Mouse (Mus musculus): Measurements from ENCODE around the gene Ccdc73.
"Not testable (repeated sequence)": the region's sequence is repeated elsewhere in the genome, so short reads cannot be mapped to it uniquely, and the experiment has no call there.

Gene Ccdc73

DNA sequence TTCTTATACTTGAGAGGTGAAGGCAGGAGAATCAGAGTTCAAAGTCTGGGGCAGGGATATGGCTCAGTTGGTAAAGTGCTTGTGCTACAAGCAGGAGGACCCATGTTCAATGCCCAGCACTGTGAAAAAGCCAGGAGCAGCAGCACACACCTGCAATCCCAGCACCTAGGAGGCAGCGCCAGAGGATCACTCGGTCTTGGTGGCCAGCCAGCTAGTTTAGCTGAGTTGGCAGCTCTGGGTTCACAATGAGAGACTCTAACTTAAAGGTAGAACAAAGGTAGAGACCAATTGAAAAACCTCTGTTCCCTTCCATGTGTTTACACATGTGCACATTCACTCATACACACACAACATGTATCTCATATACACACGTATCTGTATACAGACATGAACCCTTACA, 1.5 kb downstream of the Ccdc73 start:
- no peak for DNase-seq (ENCODE audit: low read depth, low spot score)

DNA sequence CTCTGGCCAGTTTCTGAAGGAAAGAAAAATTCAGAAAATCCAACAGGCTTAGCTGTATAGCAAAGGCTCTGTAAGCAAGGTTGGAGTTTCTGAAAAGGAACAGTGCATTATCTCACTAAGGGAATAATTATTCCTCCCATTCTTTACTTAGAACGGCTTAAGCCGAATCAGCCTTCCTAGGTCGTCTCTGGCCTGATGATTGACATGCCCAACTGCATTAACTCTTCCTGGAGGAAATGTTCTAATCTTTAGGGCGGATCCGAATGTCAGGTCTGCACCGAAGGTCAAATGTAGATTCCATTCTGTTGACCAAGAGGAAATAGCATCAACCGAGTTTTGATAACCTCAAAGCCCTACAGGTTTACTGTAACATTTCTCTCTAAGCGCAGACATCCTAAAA, 11.2 kb downstream of the Ccdc73 start:
- no peak for DNase-seq (ENCODE audit: low read depth, low spot score)

DNA sequence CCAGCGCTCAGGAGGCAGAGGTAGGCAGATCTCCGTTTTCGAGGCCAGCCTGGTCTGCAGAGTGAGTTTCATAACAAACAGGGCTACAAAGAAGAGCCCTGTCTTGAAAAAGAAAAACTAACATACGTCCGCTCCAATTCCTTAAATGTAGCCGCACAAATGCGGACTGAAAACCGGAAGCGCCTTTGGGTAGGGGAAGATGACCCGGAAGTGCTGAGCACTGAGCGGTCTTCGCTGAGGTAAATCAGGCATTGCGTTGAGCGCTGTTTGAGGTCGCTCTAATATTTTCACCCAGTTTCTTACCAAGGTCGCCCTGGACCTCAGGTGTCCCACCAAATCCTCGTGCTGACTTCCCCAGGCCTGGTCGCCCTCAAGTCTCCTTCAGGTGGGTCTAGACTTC, 18.5 kb downstream of the Ccdc73 start:
- DNase-seq (ENCODE audit: low read depth, low spot score): no peak

DNA sequence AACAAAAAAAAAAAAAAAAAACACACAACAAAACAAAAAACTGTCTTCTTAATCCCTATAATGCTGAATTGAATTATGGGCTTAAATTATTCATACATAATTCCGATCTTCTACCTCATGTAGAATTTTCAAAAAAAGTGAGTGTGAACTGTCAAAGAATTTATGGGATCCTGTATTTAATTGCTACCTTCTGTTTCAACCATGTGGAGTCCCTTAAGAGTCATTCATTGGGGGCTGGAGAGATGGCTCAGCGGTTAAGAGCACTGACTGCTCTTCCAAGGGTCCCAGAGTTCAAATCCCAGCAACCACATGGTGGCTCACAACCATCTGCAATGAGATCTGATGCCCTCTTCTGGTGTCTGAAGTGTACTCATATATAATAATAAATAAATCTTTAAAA, 19.7 kb downstream of the Ccdc73 start:
- DNase-seq (ENCODE audit: low read depth, low spot score): not testable (repeated sequence)

DNA sequence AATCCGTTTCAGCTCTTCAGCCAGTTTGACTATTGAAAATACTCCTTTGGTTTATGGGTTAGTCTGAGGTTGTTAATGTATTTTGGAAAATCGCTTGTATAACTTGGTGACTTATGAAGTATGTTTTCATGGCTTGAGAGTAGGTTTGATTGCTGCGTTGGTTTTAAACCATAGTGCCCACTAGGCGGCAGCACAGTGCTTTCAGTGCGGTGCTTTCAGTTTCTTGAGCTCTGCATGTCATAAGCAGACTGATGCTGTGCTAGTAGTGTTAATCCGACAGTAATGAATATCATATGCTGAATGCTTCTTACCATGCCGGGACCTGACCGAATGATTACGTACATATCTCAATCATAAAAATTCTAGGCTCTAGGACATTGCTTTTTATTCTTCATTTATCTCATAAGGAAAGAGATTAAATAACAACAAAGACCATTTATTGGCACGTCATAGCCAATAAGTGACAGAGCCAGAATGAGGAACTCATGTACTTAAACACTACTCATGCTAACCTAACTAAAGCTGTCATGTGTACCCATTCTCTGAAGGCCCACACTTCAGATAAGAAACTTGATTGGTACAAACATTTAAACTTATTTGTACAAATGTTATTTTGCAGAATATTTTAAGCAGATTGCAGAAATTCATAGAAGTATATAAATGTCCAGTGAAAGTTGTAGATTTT, 20.4 kb downstream of the Ccdc73 start:
- DNase-seq (ENCODE audit: low read depth, low spot score): peak; percentile 40

DNA sequence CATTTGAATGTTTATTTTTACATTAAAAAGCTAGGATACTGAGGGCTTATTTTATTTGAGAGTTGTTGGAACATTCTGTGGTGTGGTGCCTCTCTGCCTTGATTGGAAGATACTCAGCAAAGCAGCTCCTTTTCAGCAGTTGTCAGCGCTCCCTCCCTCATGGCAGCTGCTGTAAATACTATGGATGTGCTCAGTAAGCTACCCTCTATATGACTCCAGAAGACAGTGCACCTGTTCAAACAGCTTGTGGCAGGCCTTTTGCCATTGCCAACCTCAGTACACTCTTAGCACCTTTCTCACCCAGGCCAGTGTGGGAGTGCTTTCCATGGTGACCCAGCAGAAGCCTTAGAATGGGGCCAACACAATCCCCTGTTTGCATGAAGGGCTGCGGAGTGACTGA, 32.4 kb downstream of the Ccdc73 start:
- DNase-seq (ENCODE audit: low read depth, low spot score): no peak

DNA sequence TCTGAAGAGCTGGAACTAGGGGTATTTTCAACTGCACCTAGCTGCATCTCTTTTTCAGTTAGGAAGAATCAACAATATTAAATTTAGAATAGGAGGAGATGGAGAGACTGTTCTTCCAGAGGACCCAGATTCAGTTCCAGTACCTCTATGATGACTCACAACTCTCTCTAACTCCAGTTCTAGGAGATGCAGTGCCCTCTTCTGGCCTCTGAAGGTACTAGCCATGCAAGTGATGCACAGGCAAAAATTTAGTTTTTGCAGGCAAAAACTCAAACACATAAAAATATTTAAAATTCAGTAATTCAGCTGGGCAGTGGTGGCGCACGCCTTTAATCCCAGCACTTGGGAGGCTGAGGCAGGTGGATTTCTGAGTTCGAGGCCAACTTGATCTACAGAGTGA, 48.1 kb downstream of the Ccdc73 start:
- no peak for DNase-seq (ENCODE audit: low read depth, low spot score)

DNA sequence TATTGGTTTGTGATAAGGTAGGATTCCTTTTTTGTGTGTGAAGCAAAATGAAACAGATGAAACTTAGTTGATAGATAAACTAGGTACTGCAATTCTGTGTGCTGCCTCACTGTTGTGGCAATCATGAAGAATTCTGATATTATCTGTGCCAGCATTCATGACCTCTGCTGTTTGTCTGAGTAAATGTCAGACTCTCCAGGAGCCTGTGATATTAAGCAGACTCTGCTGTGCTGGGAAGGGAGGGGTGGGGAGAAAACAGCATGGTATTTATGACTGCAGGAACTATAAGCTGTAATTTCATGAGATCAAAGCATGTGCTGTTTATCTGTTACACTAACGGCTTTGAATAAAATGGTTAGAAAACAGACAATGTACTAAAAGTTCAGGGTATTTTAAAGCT, 96.9 kb downstream of the Ccdc73 start:
- no peak for DNase-seq (ENCODE audit: low read depth, low spot score)

DNA sequence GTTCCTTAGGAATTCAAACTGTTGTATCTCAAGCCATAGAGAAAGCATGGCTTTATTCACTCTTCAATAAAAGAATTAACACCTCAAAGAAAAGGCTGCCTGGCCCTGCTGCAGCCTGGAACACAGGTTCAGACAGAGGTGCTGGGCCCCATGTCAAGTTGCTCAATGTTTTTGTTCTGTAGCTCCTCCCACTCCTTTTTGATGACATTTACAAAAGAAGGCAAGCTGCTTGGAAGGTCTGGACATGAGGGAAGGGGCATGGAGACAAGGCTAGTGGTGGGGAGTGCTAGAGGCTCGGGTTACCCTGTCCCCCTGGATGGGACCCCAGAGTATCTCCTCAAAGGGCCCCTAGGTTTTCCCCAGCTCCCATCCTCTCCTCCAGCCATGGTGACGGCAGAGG, 114.1 kb downstream of the Ccdc73 start:
- DNase-seq (ENCODE audit: low read depth, low spot score): no peak

DNA sequence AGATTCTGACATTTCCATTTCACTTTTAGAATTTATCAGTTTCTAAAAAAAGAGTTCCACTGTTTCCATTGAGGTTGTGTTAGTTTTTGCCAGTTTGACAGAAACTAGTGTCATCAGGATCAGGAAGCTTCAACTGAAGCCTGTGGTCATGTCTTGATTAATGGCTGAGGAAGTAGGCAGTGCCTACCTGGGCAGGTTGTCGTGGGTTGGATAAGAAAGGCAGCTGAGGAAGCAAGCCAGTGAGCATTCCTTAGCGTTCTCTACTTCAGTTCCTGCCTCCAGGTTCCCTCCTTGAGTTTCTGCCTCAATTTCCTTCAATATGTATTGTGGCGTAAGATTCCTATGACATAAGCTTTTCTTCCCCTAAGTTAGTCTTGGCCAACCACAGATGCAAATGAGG, 118.2 kb downstream of the Ccdc73 start:
- no peak for DNase-seq (ENCODE audit: low read depth, low spot score)

DNA sequence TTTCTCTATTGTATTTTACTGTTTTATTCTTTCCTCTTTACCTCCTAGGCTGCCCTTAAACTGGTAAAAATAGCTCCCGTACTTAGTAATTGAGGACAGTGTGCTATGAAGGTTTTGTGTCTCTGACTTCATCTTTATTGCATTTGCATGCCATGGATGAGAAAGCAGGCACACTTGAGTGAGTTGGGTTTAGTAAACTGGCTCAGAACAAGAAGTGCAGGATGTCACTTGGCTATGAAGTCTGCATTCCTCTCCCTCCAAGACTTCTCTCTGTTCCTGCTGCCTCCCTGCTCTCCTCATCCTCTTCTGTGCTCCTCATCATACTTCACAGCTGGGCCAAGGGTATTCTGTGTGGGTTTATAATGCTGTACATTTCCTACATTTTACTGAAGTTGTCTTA, 121.4 kb downstream of the Ccdc73 start:
- DNase-seq (ENCODE audit: low read depth, low spot score): no peak

DNA sequence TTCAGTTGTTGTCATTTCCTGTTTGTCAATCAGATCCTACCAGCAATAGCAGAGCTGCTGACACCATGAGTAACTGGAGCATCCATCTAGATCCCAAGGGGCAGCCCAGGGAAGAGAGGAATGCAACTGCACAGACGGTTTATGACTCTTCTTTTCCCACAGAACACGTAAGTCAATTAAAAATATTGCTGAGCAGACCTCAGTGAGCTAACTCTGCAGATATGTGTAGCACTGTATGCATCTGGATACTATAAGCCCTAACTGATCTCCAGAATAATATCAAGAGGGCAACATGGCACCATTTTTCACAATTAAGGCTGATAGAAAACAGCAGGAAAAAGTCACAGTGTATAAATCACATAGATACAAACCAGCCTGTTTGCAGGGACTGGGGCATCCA, 126.8 kb downstream of the Ccdc73 start:
- no peak for DNase-seq (ENCODE audit: low read depth, low spot score)

DNA sequence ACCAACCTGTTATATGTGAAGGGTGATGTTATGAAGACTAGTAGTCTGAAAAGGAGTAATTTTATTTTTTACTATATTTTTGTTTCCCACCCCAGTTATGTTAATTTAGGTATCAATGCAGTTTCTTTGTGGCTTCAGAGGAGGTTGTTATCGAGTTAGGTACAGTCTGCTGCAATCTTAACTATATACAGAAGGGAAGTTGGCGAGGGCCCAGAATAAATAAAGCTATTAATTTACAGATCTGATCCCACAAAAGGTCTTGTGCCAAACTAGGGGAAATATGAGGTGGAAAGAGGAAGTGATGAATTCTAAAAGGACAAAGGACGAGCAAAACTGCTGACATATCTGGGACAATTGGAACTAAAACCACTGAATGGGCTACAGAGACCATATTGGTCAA, 128.6 kb downstream of the Ccdc73 start:
- no peak for DNase-seq (ENCODE audit: low read depth, low spot score)

DNA sequence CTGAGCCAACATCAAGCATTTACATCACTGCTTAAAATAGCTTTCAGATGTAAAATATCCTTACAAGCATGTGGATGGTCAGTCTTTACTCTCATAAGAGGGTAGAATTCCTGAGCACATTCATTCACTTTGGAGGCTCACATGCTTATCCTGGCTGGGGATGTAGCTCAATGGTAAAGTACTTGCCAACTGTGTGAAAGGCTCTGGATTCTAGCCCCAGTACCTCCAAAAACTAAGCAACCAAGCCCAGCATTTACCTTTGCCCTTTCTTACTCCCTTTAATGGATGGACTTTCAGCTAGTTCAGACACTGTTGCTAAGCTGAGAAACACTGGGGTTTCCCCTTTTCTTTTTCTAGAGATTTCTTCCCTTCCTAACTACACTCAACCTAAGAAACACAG, 139.6 kb downstream of the Ccdc73 start:
- no peak for DNase-seq (ENCODE audit: low read depth, low spot score)

DNA sequence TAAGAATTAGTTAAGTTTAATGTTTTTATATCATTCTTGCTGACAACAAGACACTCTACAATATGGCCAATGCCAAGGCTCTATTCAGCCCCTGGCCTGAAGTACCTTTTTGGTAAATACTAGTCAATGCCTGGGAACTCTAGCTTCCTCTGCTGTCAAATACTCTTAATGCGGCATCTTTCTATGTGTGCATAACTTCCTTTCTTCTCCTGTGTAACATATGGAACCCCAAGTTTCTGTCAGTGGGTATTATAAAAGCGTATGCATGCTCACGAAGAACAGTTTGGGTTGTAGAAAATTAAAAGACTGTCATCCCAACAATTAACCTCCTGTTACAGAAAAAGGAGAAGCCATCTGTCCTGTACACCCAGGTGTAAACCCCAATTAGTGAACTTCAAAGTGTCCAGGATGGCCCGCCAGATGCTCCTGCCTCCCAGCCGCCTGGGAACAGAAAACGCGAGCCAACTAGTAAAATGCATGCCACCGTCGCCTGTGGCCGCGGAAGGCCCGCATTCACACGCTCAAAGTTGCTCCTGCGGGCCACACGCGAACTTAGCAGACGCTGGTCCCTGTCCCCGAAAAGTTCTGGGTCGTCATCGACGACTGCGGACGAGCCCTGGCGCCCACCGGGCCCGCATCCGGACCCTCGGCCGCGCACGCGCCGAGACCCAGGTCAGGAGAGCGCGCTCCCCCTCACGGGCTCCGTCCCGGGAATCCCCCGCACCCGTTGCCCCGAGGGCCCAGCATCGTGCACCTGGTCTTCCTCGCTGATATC, 148.8 kb downstream of the Ccdc73 start:
- DNase-seq (ENCODE audit: low read depth, low spot score): no peak

DNA sequence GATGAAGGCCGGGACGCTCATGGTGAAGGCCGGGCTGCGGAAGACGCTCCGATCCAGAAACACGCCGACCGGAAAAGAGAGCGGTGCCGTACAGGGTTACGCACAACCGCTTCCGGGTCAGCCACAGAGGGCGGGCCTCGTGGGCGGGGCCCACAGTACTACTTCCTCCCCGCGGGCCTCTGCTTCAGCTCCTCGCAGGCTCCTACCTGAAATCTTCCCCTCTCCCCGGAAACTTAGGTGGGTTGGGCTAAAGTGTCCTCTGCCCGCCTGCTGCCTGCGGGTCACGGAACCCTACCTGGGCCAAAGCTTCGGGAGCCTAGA, 149.3 kb downstream of the Ccdc73 start, which contains the start of gene Eif3m:
Gene Eif3m (minus strand): TSS at position 114 of the 321 bp plus-strand sequence.
- DNase-seq (ENCODE audit: low read depth, low spot score): peak; percentile 77

DNA sequence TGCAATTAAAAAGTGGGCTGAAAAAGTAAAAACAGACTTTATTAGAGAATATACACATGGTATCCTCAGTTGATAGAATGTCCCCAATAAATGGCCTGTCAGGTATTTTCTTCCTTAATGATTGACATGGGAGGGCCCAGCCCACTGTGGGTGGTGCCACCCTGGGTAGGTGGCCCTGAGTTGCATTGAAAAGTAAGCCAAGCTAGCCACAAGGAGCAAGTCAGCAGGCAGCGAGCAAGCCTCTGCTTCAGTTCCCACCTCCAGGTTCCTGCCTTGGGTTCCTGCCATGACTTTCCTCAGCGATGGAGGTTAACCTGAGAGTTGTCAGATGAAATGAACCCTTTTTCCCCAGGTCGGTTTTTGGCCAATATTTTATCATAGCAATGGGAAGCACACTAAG, 150.2 kb downstream of the Ccdc73 start:
- DNase-seq (ENCODE audit: low read depth, low spot score): no peak

DNA sequence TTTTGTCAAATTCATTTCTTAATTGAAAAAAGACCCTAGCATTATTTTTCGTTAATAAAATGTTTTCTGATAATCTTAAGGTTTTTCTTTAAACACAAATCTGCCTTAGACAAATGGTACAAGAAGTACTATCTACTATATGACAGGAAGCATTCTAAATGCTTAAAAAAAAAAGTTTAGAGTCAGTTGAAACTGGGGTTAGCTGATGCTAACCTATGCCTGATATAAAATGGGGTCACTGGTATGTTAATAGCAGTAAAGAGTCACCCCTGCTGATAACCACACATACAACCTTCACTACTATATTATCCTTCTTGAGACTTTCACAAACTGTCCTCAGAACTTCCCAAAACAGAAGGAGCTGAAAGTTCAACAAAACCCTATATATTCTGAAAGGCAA, 151.9 kb downstream of the Ccdc73 start:
- DNase-seq (ENCODE audit: low read depth, low spot score): no peak

DNA sequence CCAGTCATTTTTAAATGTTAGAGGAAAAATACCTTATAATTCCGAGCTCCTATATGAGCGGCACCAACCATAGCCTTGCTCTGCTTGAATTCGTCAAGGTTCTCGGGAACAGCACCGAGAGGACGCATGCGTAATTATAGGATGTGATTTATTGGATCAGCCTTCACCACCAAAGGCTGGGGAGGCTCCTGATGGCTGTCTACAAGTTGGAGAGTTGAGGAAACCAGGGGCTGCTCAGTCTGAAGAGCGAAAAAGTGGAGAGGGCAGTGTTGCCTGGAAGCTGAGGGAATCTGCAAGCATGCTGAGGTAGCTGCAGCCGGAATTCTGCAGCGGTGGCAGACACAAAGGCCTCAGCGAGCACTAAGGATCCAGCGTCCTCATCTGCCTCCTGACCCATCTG, 153.7 kb downstream of the Ccdc73 start:
- no peak for DNase-seq (ENCODE audit: low read depth, low spot score)

DNA sequence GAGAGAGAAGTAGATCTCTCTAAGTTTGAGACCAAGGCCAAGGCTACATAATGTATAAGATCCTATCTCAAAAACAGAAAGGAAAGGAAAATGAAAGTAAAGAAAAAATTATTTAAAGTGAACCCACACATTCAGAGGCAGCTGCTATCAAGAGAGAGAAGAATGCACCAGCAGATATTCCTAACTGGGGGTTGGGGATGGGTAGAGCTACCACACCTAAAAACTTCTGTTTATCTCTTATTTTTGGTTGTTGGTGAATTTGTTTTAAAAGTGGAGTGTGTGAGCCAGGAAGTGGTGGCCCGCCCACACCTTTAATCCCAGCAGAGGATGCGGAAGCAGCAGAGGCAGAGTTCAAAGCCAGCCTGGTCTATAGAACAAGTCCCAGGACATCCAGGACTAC, 154.2 kb downstream of the Ccdc73 start:
- no peak for DNase-seq (ENCODE audit: low read depth, low spot score)

DNA sequence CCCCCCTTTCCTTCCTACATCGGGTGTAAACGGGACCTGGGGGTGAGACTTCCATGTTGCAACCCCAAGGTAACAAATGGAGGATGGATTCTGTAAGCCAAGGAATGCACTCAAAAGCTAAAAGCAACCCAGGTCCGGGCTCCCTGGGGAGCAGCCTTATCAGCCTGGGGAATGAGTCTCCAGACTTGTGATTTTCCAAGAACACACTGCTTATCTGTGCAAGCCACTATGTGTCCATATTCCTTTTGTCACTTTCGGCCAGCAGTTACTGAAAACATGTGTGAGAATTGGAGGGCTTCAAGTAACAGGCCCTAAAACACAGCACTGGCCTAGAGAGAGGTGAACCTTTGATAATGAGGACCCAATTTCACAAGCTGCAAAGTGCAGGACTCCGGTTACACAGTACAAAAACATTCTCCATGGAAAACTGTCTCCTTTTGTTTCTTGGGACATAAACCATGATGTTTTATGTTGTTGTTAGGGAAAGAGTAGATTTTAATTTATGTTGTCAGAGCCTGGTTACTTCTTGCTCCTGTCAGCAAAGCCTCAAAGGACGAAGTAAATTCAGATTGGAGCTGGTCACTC, 155.5 kb downstream of the Ccdc73 start:
- no peak for DNase-seq (ENCODE audit: low read depth, low spot score)

DNA sequence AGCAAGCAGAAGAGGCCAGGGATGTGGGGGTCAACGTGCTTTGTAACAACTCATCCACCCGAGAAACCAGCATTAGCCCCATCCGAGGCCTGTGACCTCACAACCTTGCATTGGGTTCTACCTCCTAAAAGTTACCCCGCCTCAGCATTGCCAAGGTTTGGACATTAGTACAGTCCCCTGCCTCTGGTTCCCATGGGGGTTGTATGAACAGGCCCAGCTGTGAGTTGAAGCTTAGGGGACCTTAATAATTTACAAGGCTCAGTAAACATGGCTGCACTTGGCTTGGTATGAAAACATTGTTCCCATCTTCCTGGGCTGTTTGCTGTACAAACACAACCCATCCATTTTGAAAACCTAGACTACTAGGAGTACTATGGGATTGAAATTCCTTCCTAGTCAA, 156.2 kb downstream of the Ccdc73 start:
- no peak for DNase-seq (ENCODE audit: low read depth, low spot score)

DNA sequence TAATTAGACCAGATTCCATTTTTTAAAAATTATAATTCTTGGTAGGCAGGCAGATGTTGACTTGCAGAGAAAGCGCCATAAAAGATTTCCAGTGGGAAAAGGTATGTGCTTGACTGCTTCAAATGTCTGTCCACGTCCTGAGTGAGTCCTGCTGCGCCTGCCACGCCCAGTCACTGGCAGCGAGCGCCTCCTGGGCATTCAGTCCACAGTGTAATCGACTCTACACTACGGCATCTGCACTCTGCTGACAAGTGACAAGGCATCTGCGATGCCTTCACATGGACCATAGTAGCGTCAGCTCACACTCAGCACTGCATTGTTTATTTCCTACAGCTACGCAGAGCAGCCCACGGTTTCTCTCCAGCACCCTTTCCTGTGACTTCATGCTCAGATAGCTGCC, 158.0 kb downstream of the Ccdc73 start:
- not testable (repeated sequence) for DNase-seq (ENCODE audit: low read depth, low spot score)
